Mouse (Mus musculus) spleen, adult 2 months (tissue): ENCODE measurements at regions not wholly inside any gene's neighbourhood (a gene's known extent, or its start where the extent isn't known, plus 50 kb on each side); places are given as distances from the start of the nearest gene placed in this dataset.

Source experiments
- DNase-seq, 2 experiments: peaks; one replicate each; pipeline versions ENCODE4 v3.0.0 to v3.0.0-alpha.2; 2012 to 2021; ENCODE audit warnings: low spot score in 2 of 2, low read depth in 1 of 2
- H3K27ac ChIP-seq: fragments of 200-500 bp; 2 replicates; pipeline ENCODE4 v1.5.1; 2012; ENCODE audit warnings: low read length, inconsistent platforms; ENCODE audit not compliant: insufficient read depth
- H3K27me3 ChIP-seq: fragments of 200-500 bp; 2 replicates; pipeline ENCODE4 v1.6.1; 2012; ENCODE audit warnings: mild to moderate bottlenecking, moderate library complexity, low read length, inconsistent platforms; ENCODE audit not compliant: control insufficient read depth, insufficient read depth
- H3K36me3 ChIP-seq: fragments of 200-500 bp; 2 replicates; pipeline ENCODE4 v1.6.1; 2012; ENCODE audit warnings: mild to moderate bottlenecking, low read length, inconsistent platforms; ENCODE audit not compliant: control insufficient read depth, insufficient read depth
- H3K4me1 ChIP-seq: fragments of 200-500 bp; 2 replicates; pipeline ENCODE4 v1.6.1; 2011; ENCODE audit warnings: inconsistent platforms; ENCODE audit not compliant: control insufficient read depth, insufficient read depth, insufficient read length
- H3K4me3 ChIP-seq: fragments of 200-500 bp; 2 replicates; pipeline ENCODE4 v1.5.1; 2011; ENCODE audit warnings: mild to moderate bottlenecking, inconsistent platforms; ENCODE audit not compliant: insufficient read depth, insufficient read length; ENCODE audit errors: extremely low read depth
- CTCF ChIP-seq: fragments of 200-500 bp; IDR thresholded peaks from 2 replicates; pipeline ENCODE4 v1.5.1; 2011; ENCODE audit warnings: mild to moderate bottlenecking, inconsistent platforms; ENCODE audit not compliant: insufficient read depth, insufficient read length, insufficient replicate concordance; ENCODE audit errors: extremely low read depth
- POLR2A ChIP-seq: fragments of 200-500 bp; IDR thresholded peaks from 2 replicates; pipeline ENCODE4 v1.6.1; 2011; ENCODE audit warnings: low read depth, low read length, inconsistent platforms
- WGBS: fragments of 180-500 bp; shearing (Covaris S2); methylation state at CpG from one replicate; pipeline ENCODE4 v1.1.7; 2018; 5-methylcytosine and 5-hydroxymethylcytosine counted together

GRCm38 (mm10) chr3:37834626-37835025 is 110.3 kb upstream of the Gm5148 start:
- Histone ChIP-seq H3K27me3 (no peaks in the 10 kb centered on the region), H3K27ac (no peak overlapping the region), H3K36me3 (no peaks in the 10 kb centered on the region), H3K4me3 (no peak overlapping the region), H3K4me1 (no peaks in the 10 kb centered on the region)
- DNase-seq = no peak
- WGBS = 75% methylated on average over 3 of the region's 3 CpGs
- TF ChIP-seq POLR2A = no peak
- no peak for TF ChIP-seq CTCF

DNA sequence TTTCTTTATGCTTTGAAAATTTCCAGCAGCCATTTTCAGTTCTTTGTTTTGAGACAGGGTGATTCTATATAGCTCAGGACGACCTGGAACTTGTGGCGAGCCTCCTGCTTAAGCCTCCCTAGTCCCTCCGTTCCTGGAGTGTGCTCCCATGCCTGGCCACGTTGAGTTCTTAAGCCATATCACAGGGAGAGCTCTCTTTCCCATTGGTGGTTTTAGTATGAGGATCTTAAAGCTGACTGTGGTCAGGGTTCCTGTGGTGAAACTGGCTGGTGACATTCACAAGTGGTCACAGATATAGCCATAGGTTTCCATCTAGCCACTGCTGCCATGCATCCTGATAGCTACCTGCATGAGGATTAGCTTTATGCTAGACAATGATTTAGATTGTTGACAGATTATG is 109.1 kb upstream of the Gm5148 start:
- Histone ChIP-seq H3K4me1 (no peaks in the 10 kb centered on the region), H3K36me3 (no peaks in the 10 kb centered on the region), H3K4me3 (no peak overlapping the region), H3K27ac (no peak overlapping the region), H3K27me3 (no peaks in the 10 kb centered on the region)
- 73% methylated on average over 4 of the region's 4 CpGs for WGBS
- no peak for DNase-seq
- no peak for TF ChIP-seq POLR2A
- no peak for TF ChIP-seq CTCF

- TF ChIP-seq CTCF = no peak
- no peak for TF ChIP-seq POLR2A
- DNase-seq = no peak
- H3K36me3 ChIP-seq = no peaks in the 10 kb centered on the region
- WGBS = 91% methylated on average over 1 of the region's 1 CpGs
- H3K4me3 ChIP-seq = no peak overlapping the region
- no peaks in the 10 kb centered on the region for H3K27me3 ChIP-seq
- no peaks in the 10 kb centered on the region for H3K4me1 ChIP-seq
- H3K27ac ChIP-seq = no peak overlapping the region
These were observed 103.3 kb upstream of the Gm5148 start for GRCm38 (mm10) chr3:37827546-37827945.

DNA sequence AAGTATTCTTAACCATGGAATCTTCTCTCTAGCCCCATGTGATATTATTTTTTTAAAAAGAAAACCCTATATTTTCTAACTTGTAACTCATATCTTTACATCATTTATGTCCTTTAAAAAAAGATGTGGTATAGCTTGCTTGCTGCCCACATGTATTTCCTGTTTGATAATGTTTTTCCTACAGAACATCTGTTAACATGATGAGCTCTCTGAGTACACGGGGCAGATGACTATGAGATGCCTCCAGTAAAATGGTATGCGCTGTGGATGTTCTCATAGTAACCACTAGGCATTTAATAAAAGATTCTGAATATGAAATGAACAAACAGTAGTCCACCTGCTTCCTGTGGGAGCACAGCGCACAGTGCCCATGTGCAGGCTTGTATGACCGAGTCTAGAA is 101.3 kb upstream of the Gm5148 start:
- Histone ChIP-seq H3K36me3 (no peaks in the 10 kb centered on the region), H3K27me3 (no peaks in the 10 kb centered on the region), H3K27ac (no peak overlapping the region), H3K4me1 (no peaks in the 10 kb centered on the region), H3K4me3 (no peak overlapping the region)
- no peak for DNase-seq
- WGBS = 64% methylated on average over 4 of the region's 4 CpGs
- no peak for TF ChIP-seq CTCF
- no peak for TF ChIP-seq POLR2A

GRCm38 (mm10) chr3:37824681-37825080 is 100.4 kb upstream of the Gm5148 start:
- Histone ChIP-seq H3K27me3 (no peaks in the 10 kb centered on the region), H3K27ac (no peak overlapping the region), H3K4me3 (no peak overlapping the region), H3K36me3 (no peaks in the 10 kb centered on the region), H3K4me1 (no peaks in the 10 kb centered on the region)
- 91% methylated on average over 5 of the region's 5 CpGs for WGBS
- DNase-seq = no peak
- TF ChIP-seq POLR2A = no peak
- TF ChIP-seq CTCF = no peak

DNA sequence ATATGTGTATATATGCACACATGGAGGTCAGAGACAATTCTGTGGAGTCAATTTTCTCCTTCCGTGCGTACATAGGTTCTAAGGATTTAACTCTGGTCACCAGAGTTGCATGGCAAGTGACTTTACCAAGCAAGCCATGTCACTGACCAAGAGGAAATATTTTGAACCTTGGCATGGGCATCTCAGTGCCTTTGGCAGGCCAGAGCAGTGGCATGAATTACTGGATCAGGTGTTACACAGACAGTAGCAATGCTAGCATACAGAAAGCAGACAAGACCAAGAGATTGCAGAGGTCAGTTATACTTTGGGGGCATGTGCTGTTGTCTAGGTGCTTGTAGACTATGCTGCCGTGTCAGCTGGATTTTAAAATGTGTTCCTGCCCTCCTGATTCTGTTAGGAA is 95.2 kb upstream of the Gm5148 start:
- Histone ChIP-seq H3K4me3 (no peak overlapping the region), H3K36me3 (no peaks in the 10 kb centered on the region), H3K4me1 (no peaks in the 10 kb centered on the region), H3K27me3 (no peaks in the 10 kb centered on the region), H3K27ac (no peak overlapping the region)
- 93% methylated on average over 3 of the region's 3 CpGs for WGBS
- DNase-seq = no peak
- no peak for TF ChIP-seq CTCF
- no peak for TF ChIP-seq POLR2A

- Histone ChIP-seq H3K4me3 (no peak overlapping the region), H3K27ac (no peak overlapping the region), H3K4me1 (no peaks in the 10 kb centered on the region), H3K27me3 (no peaks in the 10 kb centered on the region), H3K36me3 (no peaks in the 10 kb centered on the region)
- no peak for DNase-seq
- 87% methylated on average over 3 of the region's 3 CpGs for WGBS
- TF ChIP-seq CTCF (no peak), POLR2A (no peak)
These were observed 93.1 kb upstream of the Gm5148 start for GRCm38 (mm10) chr3:37817434-37817805.
